Mouse (Mus musculus) liver, embryonic 12.5 days (tissue): Measurements from ENCODE around the gene Ranbp3l. TPM values are rescaled to one million over a fixed set of nuclear protein-coding genes. Genes with fewer than 3 reads are reported as not detected.

Source experiments
- ATAC-seq: fragments of 200-750 bp; cut with Nextera tagmentation; 2 replicates; pipeline ENCODE4 v1.8.0; 2017; ENCODE audit warnings: moderate number of reproducible peaks, mild to moderate bottlenecking, moderate library complexity
- H3K27ac ChIP-seq: fragments of 300-500 bp; sonication (generic); 2 replicates; pipeline ENCODE4 v1.5.1; 2016; ENCODE audit warnings: mild to moderate bottlenecking
- H3K27me3 ChIP-seq: fragments of 300-500 bp; sonication (generic); replicated peaks from 2 replicates; pipeline ENCODE4 v1.6.1; 2016; ENCODE audit warnings: mild to moderate bottlenecking, moderate library complexity
- H3K36me3 ChIP-seq: fragments of 300-500 bp; sonication (generic); 2 replicates; pipeline ENCODE4 v1.6.1; 2016; ENCODE audit warnings: mild to moderate bottlenecking, moderate library complexity
- H3K4me1 ChIP-seq: fragments of 300-500 bp; sonication (generic); 2 replicates; pipeline ENCODE4 v1.6.1; 2016
- H3K4me2 ChIP-seq: fragments of 300-500 bp; sonication (generic); 2 replicates; pipeline ENCODE4 v1.6.1; 2016; ENCODE audit warnings: mild to moderate bottlenecking, moderate library complexity
- H3K4me3 ChIP-seq: fragments of 300-500 bp; sonication (generic); 2 replicates; pipeline ENCODE4 v1.5.1; 2016; ENCODE audit warnings: mild to moderate bottlenecking, moderate library complexity
- H3K9ac ChIP-seq: fragments of 300-500 bp; sonication (generic); 2 replicates; pipeline ENCODE4 v1.6.1; 2016; ENCODE audit warnings: mild to moderate bottlenecking, moderate library complexity
- H3K9me3 ChIP-seq: fragments of 300-500 bp; sonication (generic); replicated peaks from 2 replicates; pipeline ENCODE4 v1.6.1; 2016; ENCODE audit warnings: mild to moderate bottlenecking, moderate library complexity
- WGBS: fragments of 180-500 bp; shearing (Covaris S2); methylation state at CpG from one replicate; pipeline ENCODE4 v1.1.7; 2016; ENCODE audit not compliant: insufficient replicate concordance; 5-methylcytosine and 5-hydroxymethylcytosine counted together
- polyA plus RNA-seq: library from polyadenylated mRNA; unstranded; fragments of >200 nt; fragmentation: Nextera tagmentation; extraction: Ambion mirVana; gene quantifications from 2 replicates; pipeline ENCODE4 v1.2.1, GENCODE M21; 2016

Gene Ranbp3l
- polyA plus RNA-seq, 1 experiment from 2014 or later: 0.21 TPM

DNA sequence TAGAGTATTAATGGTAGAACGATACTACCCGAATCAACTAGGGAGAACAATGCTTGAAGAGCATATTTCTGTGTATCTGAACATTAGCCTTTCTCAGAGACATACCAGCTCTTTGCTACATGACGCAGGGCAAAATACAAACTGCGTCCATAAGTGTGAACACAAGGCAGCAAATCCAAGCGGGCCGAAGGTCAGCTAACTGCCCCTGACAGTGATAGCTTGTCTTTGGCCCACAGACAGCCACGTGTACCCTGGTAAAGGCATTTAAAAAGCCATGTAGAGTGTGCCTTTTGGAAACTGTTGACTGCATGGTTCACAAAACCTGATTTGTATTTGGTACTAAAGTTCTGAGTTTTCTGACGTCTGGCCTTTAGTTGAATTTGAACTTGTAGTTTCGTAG lies 115.0 kb downstream of the Ranbp3l start:
- ATAC-seq: no peak
- H3K27me3 ChIP-seq: no peaks in the 10 kb centered on the region
- peaks cover 64% of the 10 kb centered on the region for H3K36me3 ChIP-seq
- no peak overlapping the region for H3K9ac ChIP-seq
- H3K4me1 ChIP-seq: peaks cover 90% of the 10 kb centered on the region
- no peaks in the 10 kb centered on the region for H3K9me3 ChIP-seq
- no peak overlapping the region for H3K4me3 ChIP-seq
- H3K4me2 ChIP-seq: 0 out of 2 replicates have a peak overlapping the region, but pooled peaks have one; percentile 28
- peak overlapping the region; percentile 64 for H3K27ac ChIP-seq
- 88% methylated on average over 9 of the region's 9 CpGs for WGBS

DNA sequence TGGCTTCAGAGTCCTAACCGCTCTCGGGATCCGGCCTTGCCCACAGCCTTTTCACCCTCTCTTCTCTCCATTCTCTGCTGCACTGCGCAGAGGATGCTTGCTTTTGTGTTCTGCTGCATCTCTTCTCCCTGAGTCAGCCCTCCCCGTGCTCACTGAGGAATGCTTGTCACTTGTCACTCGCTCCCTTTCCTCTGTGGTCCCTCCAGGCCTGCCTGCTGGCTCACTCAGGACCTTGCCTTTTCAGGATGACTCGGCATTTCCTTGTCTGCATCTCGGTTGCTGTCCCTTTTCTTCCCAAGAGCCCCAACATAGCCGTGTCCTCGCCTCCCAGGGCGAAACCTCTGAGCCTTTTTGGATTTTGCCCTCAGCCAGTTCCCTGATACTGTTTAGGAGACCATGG lies 119.1 kb downstream of the Ranbp3l start:
- WGBS: 58% methylated on average over 11 of the region's 11 CpGs
- Histone ChIP-seq H3K27ac (peak overlapping the region; percentile 76), H3K9ac (peak overlapping the region; percentile 42), H3K4me1 (peaks cover 87% of the 10 kb centered on the region), H3K9me3 (no peaks in the 10 kb centered on the region), H3K27me3 (no peaks in the 10 kb centered on the region), H3K4me3 (no peak overlapping the region), H3K4me2 (peak overlapping the region; percentile 40), H3K36me3 (peaks cover 92% of the 10 kb centered on the region)
- peak; percentile 90 for ATAC-seq

DNA sequence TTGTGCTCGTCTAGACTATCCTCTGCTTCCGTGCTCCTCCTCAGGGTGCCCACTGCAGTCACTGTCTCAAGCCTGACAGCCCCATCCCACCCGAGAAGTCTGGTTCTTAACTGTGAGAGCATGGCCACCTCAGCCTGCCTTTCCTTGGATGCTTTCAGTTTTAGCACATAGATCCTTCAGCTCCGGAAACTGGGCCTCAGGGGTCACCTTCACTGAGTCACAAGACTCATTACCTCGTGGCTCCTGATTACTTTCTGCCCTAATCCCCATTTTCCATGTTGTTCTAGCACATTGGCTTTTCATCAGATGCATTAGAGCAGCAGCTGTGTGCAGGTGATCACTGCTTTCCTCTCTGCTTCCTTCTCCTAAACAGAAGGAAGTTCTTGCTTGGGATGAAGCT lies 119.7 kb downstream of the Ranbp3l start:
- no peaks in the 10 kb centered on the region for H3K9me3 ChIP-seq
- H3K9ac ChIP-seq: peak overlapping the region; percentile 42
- H3K27ac ChIP-seq: peak overlapping the region; percentile 76
- H3K36me3 ChIP-seq: peaks cover 97% of the 10 kb centered on the region
- H3K4me1 ChIP-seq: peaks cover 85% of the 10 kb centered on the region
- H3K4me3 ChIP-seq: no peak overlapping the region
- H3K27me3 ChIP-seq: no peaks in the 10 kb centered on the region
- H3K4me2 ChIP-seq: peak overlapping the region; percentile 40
- no peak for ATAC-seq
- 79% methylated on average over 5 of the region's 5 CpGs for WGBS

DNA sequence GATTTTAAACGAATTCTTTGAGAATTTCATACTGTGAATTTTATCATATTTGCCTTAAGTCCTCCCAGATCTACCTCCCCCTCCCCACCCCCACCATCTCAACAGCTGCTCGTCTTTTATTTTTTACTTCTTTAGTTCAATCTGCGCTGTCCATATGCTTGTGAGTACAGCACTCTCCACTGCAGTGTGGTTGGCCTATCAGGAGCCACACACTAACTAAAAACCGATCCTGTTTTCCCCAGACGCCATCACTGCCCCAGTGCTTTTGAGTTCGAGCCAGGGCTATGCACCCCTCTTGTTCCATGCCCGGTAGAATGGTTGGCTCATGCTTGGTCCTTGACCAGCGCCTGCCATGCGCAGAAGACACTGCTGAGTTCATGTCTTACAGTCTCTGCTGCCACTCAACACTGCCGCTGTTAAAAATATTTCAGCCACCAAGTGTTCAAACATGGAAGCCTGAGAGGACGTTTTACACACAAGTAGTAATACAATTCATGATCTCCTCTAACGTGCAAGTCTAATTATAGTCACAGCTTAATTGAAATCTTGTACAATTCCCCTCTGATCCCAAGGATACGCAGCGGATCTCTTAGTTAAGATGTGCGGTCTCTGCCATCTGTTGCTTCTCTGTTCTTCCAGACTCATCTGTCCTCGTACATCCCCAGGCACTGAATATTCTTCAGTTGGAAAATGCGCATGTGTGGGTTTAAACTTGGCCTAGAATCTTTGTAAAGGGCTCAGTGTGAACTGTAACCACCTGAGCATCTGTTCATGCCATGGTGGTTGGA lies 120.3 kb downstream of the Ranbp3l start:
- Histone ChIP-seq H3K36me3 (peaks cover 98% of the 10 kb centered on the region), H3K4me1 (peaks cover 85% of the 10 kb centered on the region), H3K4me3 (no peak overlapping the region), H3K4me2 (no peak overlapping the region), H3K9me3 (no peaks in the 10 kb centered on the region), H3K27me3 (no peaks in the 10 kb centered on the region), H3K9ac (no peak overlapping the region), H3K27ac (peak overlapping the region; percentile 76)
- ATAC-seq: no peak
- 86% methylated on average over 17 of the region's 17 CpGs for WGBS

DNA sequence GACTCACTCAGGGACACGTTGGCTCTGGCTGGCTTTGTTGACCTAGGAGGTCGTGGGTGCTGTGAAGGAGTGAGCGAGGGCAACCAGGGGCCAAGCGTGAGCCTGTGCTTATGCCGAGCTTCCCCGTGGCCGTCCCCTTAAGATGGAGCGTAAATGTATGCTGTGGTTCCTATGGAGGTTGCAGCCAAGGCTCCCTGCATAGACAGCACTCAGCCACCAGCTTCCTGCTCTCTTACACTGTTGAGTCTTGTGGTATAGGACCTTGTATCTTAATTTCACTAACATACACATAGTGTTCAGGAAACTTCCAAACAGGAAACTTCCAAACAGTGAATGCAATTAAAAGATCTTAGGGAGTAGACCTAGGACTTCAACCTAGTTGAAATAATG lies 120.9 kb downstream of the Ranbp3l start:
- Histone ChIP-seq H3K4me1 (peaks cover 85% of the 10 kb centered on the region), H3K9me3 (no peaks in the 10 kb centered on the region), H3K27me3 (no peaks in the 10 kb centered on the region), H3K36me3 (peaks cover 98% of the 10 kb centered on the region), H3K4me2 (no peak overlapping the region), H3K4me3 (no peak overlapping the region), H3K27ac (peak overlapping the region; percentile 45), H3K9ac (no peak overlapping the region)
- WGBS: 85% methylated on average over 8 of the region's 8 CpGs
- ATAC-seq: no peak

DNA sequence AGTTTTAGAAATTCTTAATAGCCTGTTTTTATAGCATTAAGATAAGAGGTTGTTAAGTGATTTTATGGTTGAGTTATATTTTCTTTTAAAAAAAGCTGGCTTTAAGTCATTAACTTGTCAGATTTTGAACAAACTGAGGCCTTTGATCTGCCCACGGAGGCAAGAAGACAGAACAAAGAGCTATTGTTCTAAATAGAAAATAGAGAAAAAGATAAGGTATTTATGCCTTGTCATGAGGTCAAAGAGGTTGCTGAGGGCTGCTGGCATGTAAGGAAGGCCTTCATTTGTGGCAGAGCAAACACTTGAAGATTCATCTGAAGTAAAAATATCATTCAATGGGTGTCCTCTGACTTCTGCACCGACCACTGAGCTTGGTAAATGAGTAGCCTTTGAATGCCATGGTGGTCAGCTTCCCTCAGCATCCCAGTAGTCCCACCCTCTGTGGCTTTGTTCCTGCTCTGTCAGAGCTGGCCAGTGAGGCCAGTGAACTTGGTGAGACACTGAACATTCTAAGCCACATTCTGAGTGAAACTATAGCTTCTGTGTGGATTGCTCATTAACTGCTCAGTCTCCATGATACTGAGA lies 121.5 kb downstream of the Ranbp3l start:
- Histone ChIP-seq H3K9ac (no peak overlapping the region), H3K27ac (peak overlapping the region; percentile 46; the same call in 1 of the 2 replicates), H3K4me2 (no peak overlapping the region), H3K4me3 (no peak overlapping the region), H3K36me3 (peaks cover 98% of the 10 kb centered on the region), H3K27me3 (no peaks in the 10 kb centered on the region), H3K9me3 (no peaks in the 10 kb centered on the region), H3K4me1 (peaks cover 87% of the 10 kb centered on the region)
- ATAC-seq: no peak
- WGBS: 73% methylated on average over 2 of the region's 2 CpGs

DNA sequence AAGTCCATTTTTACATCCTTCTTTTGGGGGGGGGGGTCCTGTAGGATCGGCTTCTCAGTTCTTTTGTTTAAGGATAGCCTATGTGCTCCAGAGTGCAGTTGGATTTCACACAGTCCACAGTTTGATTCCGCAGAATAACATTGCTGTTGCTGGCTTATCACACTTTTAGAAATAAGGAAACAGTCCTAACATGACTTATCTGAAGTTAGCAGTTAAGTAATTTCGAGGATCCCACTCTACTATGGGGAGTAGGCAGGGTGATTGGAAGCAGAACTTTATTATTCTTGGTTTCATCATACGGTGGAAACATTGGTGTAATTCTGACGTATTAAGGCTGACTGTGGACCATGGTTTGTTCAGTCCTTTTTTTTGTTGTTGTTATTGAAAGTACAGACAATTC lies 122.9 kb downstream of the Ranbp3l start:
- Histone ChIP-seq H3K36me3 (peaks cover 96% of the 10 kb centered on the region), H3K4me3 (no peak overlapping the region), H3K4me1 (peaks cover 89% of the 10 kb centered on the region), H3K4me2 (no peak overlapping the region), H3K27me3 (no peaks in the 10 kb centered on the region), H3K9ac (no peak overlapping the region), H3K9me3 (no peaks in the 10 kb centered on the region), H3K27ac (0 out of 2 replicates have a peak overlapping the region, but pooled peaks have one; percentile 62)
- 66% methylated on average over 5 of the region's 5 CpGs for WGBS
- no peak for ATAC-seq

DNA sequence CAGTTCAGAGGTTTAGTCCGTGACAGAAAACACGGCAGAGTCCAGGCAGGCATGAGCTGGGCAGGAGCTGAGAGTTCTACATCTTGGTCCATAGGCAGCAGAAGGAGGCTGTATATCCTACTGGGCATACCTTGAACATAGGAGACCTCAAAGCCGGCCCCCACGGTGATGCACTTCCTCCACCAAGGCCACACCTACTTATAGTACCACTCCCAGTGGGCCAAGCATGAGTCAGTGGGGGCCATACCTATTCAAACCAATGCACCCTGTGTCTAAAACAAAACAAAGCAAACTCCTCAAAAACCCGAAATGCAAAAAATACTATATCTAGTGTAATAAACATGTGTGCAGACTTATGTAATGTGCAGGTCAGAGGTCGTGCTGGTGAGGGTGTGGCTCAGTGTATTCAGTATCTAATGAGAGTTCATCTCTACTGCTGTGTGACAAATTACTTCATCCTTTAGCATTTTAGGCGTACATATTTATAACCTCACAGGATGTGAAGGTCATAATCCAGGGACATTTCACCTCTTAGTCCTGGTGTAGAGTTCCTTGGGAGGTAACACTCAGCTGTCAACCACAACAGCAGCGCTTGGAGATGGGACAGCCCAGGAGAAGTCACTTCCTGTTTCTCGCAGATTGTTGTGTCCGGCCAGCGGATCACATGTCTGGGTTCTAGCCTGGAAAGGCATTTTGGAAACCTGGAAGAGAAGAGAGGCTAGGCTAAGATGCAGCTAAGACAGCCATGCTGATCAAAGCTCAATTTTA lies 126.0 kb downstream of the Ranbp3l start:
- Histone ChIP-seq H3K27me3 (no peaks in the 10 kb centered on the region), H3K4me3 (peak overlapping the region; percentile 15), H3K4me1 (peaks cover 58% of the 10 kb centered on the region), H3K27ac (peak overlapping the region; percentile 85), H3K4me2 (peak overlapping the region; percentile 54), H3K36me3 (peaks cover 95% of the 10 kb centered on the region), H3K9me3 (no peaks in the 10 kb centered on the region), H3K9ac (peak overlapping the region; percentile 45; the same call in 1 of the 2 replicates)
- WGBS: 56% methylated on average over 11 of the region's 11 CpGs
- ATAC-seq: peak; percentile 52

DNA sequence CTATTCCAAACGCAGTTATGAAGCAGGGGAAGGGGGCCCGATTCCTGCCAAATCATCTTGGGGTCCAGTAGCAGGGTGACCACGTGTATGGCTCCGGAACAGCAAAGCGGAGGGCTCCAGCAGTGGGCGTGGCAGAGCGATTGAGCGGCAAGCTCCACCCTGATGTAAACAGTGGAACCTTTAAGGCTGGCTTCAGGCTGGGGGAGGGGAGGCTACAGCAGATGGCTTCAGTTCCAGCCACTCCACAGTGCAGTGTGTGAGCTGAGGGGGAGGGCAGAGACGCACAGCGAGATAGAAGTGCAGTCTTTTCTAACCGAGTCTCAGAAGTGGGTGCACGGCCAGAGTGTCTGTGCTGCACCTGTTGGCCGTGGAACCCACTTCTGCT lies 126.6 kb downstream of the Ranbp3l start:
- peak overlapping the region; percentile 15 for H3K4me3 ChIP-seq
- H3K4me2 ChIP-seq: peak overlapping the region; percentile 54
- no peaks in the 10 kb centered on the region for H3K27me3 ChIP-seq
- H3K36me3 ChIP-seq: peaks cover 95% of the 10 kb centered on the region
- H3K9me3 ChIP-seq: no peaks in the 10 kb centered on the region
- H3K4me1 ChIP-seq: peaks cover 53% of the 10 kb centered on the region
- 17% methylated on average over 13 of the region's 13 CpGs for whole genome bisulfite sequencing
- H3K9ac ChIP-seq: peak overlapping the region; percentile 45
- peak overlapping the region; percentile 85 for H3K27ac ChIP-seq
- ATAC-seq: peak; percentile 90

DNA sequence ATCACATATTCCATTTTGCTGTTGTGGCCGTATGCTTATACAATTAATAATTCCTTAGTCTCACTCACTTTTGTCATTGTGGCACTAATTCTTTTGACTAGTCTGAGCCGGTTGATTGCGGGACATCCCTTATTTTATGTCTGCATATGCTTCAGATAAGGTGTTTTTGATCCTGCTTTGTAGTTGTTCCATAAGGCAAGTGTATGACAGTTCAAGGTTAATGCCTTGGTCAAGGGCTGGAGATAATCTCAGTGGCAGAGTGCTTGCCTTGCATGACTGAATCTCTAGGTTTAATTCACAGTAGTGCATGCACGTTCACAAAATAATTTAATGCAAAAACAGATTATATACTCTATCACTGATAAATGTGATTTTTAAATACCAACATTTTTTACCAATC lies 129.1 kb downstream of the Ranbp3l start:
- no peak overlapping the region for H3K4me2 ChIP-seq
- peaks cover 96% of the 10 kb centered on the region for H3K36me3 ChIP-seq
- 90% methylated on average over 4 of the region's 4 CpGs for WGBS
- H3K27ac ChIP-seq: no peak overlapping the region
- peaks cover 31% of the 10 kb centered on the region for H3K4me1 ChIP-seq
- H3K9ac ChIP-seq: no peak overlapping the region
- H3K4me3 ChIP-seq: no peak overlapping the region
- H3K27me3 ChIP-seq: no peaks in the 10 kb centered on the region
- no peaks in the 10 kb centered on the region for H3K9me3 ChIP-seq
- no peak for ATAC-seq

DNA sequence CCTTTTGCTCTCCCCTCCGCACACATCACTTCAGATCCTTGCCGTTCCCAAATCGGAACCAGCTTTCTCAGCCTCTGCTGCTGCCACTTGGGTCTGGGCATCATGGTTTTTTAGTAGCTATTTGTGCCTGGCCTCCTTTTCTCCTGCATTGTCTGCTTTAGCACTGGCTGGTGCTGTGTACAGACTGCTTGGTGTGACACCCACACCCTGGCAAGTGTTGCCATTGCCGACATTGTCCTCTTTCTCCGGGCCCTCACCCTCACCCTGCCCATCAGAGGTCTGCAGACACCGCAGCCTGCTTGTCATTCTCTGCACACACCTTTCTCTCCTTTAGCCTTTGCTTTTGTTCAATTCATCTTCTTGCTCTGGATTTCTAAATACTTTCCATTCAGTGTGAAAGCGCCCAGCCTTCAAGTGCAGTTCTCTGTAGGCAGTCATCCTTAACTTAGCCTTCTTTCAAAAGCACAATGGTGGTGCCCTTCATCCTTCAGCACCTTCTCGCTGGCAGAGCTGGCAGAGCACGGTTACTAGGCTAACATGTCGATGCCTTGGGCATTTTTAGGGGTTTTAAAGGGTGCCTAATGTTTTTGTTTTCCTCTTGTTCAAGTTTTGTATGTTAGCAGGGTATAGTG lies 132.8 kb downstream of the Ranbp3l start:
- Histone ChIP-seq H3K36me3 (peaks cover 98% of the 10 kb centered on the region), H3K9ac (no peak overlapping the region), H3K27me3 (no peaks in the 10 kb centered on the region), H3K9me3 (no peaks in the 10 kb centered on the region), H3K4me3 (no peak overlapping the region), H3K4me2 (no peak overlapping the region), H3K4me1 (0 out of 2 replicates have a peak, but pooled peaks cover under 1% of the 10 kb centered on the region), H3K27ac (no peak overlapping the region)
- WGBS: 89% methylated on average over 10 of the region's 10 CpGs
- ATAC-seq: no peak
